Mouse (Mus musculus) ES-E14 (cell line): ENCODE data around the gene Dmtf1.
"Not testable (repeated sequence)": the region's sequence is repeated elsewhere in the genome, so short reads cannot be mapped to it uniquely, and the experiment has no call there.

Experiments used
- HCFC1 ChIP-seq: IDR thresholded peaks from 2 replicates; pipeline ENCODE4 v1.6.1; 2012; ENCODE audit warnings: low read length, inconsistent platforms, borderline replicate concordance; ENCODE audit not compliant: insufficient read depth
- MAFK ChIP-seq: IDR thresholded peaks from 2 replicates; pipeline ENCODE4 v1.6.1; 2014; ENCODE audit warnings: mild to moderate bottlenecking, low read depth, low read length, inconsistent platforms; ENCODE audit not compliant: insufficient read depth
- ZC3H11A ChIP-seq: IDR thresholded peaks from 2 replicates; pipeline ENCODE4 v1.6.1; 2012; ENCODE audit warnings: low read depth, mild to moderate bottlenecking, inconsistent platforms, low read length, borderline replicate concordance

DNA sequence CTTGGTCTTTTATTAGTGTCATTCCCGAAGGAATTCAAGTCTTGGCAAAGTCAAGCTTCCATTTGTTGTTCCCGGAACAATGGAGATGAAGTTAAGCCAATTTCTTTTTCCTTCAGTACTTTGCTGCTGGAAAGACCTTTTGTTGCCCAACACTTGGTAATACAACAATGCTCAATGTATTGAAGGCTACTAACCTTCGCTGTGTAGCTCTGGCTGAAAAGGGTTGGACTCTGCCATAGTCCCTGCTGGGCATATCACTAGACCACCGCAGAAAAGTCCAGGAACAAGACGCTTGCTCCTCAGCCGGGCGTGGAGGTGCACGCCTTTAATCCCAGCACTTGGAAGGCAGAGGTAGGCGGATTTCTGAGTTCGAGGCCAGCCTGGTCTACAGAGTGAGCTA, 3.6 kb upstream of the Dmtf1 start:
- TF ChIP-seq HCFC1, MAFK, ZC3H11A: not testable (repeated sequence)
